ENCODE assay signal across 27 mouse cellular contexts in genomic region chr10:68121251-68121650, GRCm38 (mm10).
DNase-seq lines count a peak whose midpoint lies in the region; TF ChIP-seq lines count a peak whose summit lies in the region.
"Had no signal": no experiment of that assay in that cellular context is flagged by ENCODE, and none has a peak within 500 bp of the region (broad histone marks: within the 10 kb centered on the region; RNA-seq: fewer than 3 reads in every experiment).

No protein-coding gene starts in this region.

- peaks cover 70% of the 10 kb centered on the region for H3K36me3 ChIP-seq in heart, adult 2 months (ENCODE audit: control insufficient read depth, insufficient read depth, low read length)
- peaks cover 86% of the 10 kb centered on the region for H3K36me3 ChIP-seq in liver, adult 2 months (ENCODE audit: control insufficient read depth, insufficient read depth, low read length)
- H3K36me3 ChIP-seq in spleen, adult 2 months (ENCODE audit: control insufficient read depth, insufficient read depth, low read length): peaks cover 11% of the 10 kb centered on the region
- H3K36me3 ChIP-seq: forebrain, embryonic 12.5 days; G1E had no signal

- H3K9ac ChIP-seq in heart, adult 2 months (ENCODE audit: low read depth, low read length): no peak overlapping the region
- H3K9ac ChIP-seq in liver, adult 2 months (ENCODE audit: low read depth, low read length): 0 out of 2 replicates have a peak overlapping the region, but pooled peaks have one; percentile 0
- H3K9ac ChIP-seq: embryonic facial prominence, embryonic 13.5 days; embryonic facial prominence, embryonic 15.5 days; forebrain, embryonic 12.5 days had no signal

- H3K79me2 ChIP-seq in heart, adult 2 months (replicated peaks; ENCODE audit: control insufficient read depth, insufficient read depth, low read length): peaks cover 5% of the 10 kb centered on the region; the same call in 1 of the 2 replicates
- peaks cover 15% of the 10 kb centered on the region; the same call in 1 of the 2 replicates for H3K79me2 ChIP-seq in liver, adult 2 months (ENCODE audit: control insufficient read depth, insufficient read depth, low read length)

- no peak overlapping the region for H3K4me3 ChIP-seq in gastrocnemius, adult 2 months
- H3K4me3 ChIP-seq in heart, adult 2 months: no peak overlapping the region
- no peak overlapping the region for H3K4me3 ChIP-seq in liver, adult 2 months (ENCODE audit: insufficient read depth, low read depth, low read length)
- H3K4me3 ChIP-seq in spleen, adult 2 months (ENCODE audit: extremely low read depth, insufficient read depth, insufficient read length): no peak overlapping the region
- H3K4me3 ChIP-seq: embryonic facial prominence, embryonic 13.5 days; embryonic facial prominence, embryonic 15.5 days; erythroblast, embryonic 14.5 days; forebrain, embryonic 10.5 days; forebrain, embryonic 12.5 days had no signal

- 80% methylated on average over 2 of the region's 2 CpGs for WGBS in heart, adult 2 months
- WGBS in liver, adult 2 months: 48% methylated on average over 2 of the region's 2 CpGs
- 91% methylated on average over 2 of the region's 2 CpGs for WGBS in spleen, adult 2 months

- no peaks in the 10 kb centered on the region for H3K27me3 ChIP-seq in heart, adult 2 months (ENCODE audit: control insufficient read depth, insufficient read depth, low read length)
- H3K27me3 ChIP-seq in liver, adult 2 months (ENCODE audit: control insufficient read depth, insufficient read depth, low read length): no peaks in the 10 kb centered on the region
- no peaks in the 10 kb centered on the region for H3K27me3 ChIP-seq in spleen, adult 2 months (ENCODE audit: control insufficient read depth, insufficient read depth, low read length)
- H3K27me3 ChIP-seq: CH12.LX; embryonic facial prominence, embryonic 13.5 days; embryonic facial prominence, embryonic 15.5 days; forebrain, embryonic 12.5 days; Patski had no signal

- no peak for DNase-seq in gastrocnemius, adult 2 months
- no peak for DNase-seq in gastrocnemius, postnatal 36 days
- peak in 1 of 2 experiments; percentile 3 for DNase-seq in heart, adult 2 months
- no peak for DNase-seq in heart, postnatal 25 days (ENCODE audit: low spot score)
- no peak for DNase-seq in liver, adult 2 months (ENCODE audit: extremely low read depth, low read depth, low spot score)
- DNase-seq in liver: no peak
- DNase-seq in spleen, adult 2 months (ENCODE audit: low read depth in 1 of 2, low spot score in 2 of 2): no peak
- DNase-seq in spleen, postnatal 4 days (ENCODE audit: low spot score in 2 of 2): no peak
- DNase-seq: adrenal gland, adult 8-10 months; adrenal gland, postnatal 14 days; adrenal gland, postnatal 36 days; B cell, adult 2 months; cerebellum, adult 11 months; cerebellum, adult 18-20 months; cerebellum, adult 8-10 months; cerebellum, adult 9-11 months; cerebellum, postnatal 14 days; cerebellum, postnatal 36 days; embryo, embryonic 11 days had no signal

- peaks cover 23% of the 10 kb centered on the region for H3K4me1 ChIP-seq in heart, adult 2 months (ENCODE audit: control insufficient read depth, insufficient read depth, low read length)
- H3K4me1 ChIP-seq in liver, adult 2 months (ENCODE audit: control insufficient read depth, insufficient read depth, low read length): peaks cover 37% of the 10 kb centered on the region
- peaks cover 4% of the 10 kb centered on the region; the same call in 1 of the 2 replicates for H3K4me1 ChIP-seq in spleen, adult 2 months (ENCODE audit: control insufficient read depth, insufficient read depth, insufficient read length)
- H3K4me1 ChIP-seq: forebrain, embryonic 12.5 days had no signal

- no peak for TF ChIP-seq EP300 in heart, adult 2 months (IDR thresholded peaks at IDR 0.05; ENCODE audit: insufficient read depth, low read depth, low read length)

- no peak for TF ChIP-seq POLR2A in heart, adult 2 months (IDR thresholded peaks at IDR 0.05; ENCODE audit: insufficient read depth, low read depth, low read length)
- no peak for TF ChIP-seq POLR2A in liver, adult 2 months (IDR thresholded peaks at IDR 0.05; ENCODE audit: extremely low read depth, insufficient read depth, low read length)
- TF ChIP-seq POLR2A in spleen, adult 2 months (IDR thresholded peaks at IDR 0.05; ENCODE audit: low read depth, low read length): no peak

- H3K27ac ChIP-seq in gastrocnemius, adult 2 months: peak overlapping the region; percentile 72
- H3K27ac ChIP-seq in heart, adult 2 months: peak overlapping the region; percentile 74
- H3K27ac ChIP-seq in liver, adult 2 months (replicated peaks; ENCODE audit: insufficient read depth, low read depth, low read length): peak overlapping the region; percentile 42
- peak overlapping the region; percentile 16; the same call in 1 of the 2 replicates for H3K27ac ChIP-seq in spleen, adult 2 months (ENCODE audit: insufficient read depth, low read length)
- H3K27ac ChIP-seq: embryonic facial prominence, embryonic 13.5 days; embryonic facial prominence, embryonic 15.5 days; forebrain, embryonic 10.5 days; forebrain, embryonic 12.5 days had no signal

- no peak for TF ChIP-seq CTCF in gastrocnemius, adult 2 months (IDR thresholded peaks at IDR 0.05)
- no peak for TF ChIP-seq CTCF in heart, adult 2 months (IDR thresholded peaks at IDR 0.05)
- no peak for TF ChIP-seq CTCF in liver, adult 2 months (IDR thresholded peaks at IDR 0.05; ENCODE audit: low read depth, low read length)
- TF ChIP-seq CTCF in spleen, adult 2 months (IDR thresholded peaks at IDR 0.05; ENCODE audit: extremely low read depth, insufficient read depth, insufficient read length, insufficient replicate concordance): no peak

- intact Hi-C loops in gastrocnemius, adult 2 months (cut with DNase I): no loop called here
- intact Hi-C loops in gastrocnemius, postnatal 36 days (cut with DNase I): no loop called here
- intact Hi-C loops in heart, adult 2 months (cut with DNase I): loop anchor here (2.0 kb wide), 1 partner anchor 14 kb away; no protein-coding TSS in a partner anchor
- intact Hi-C loops in heart, postnatal 25 days (cut with DNase I): loop anchor here (2.0 kb wide), 1 partner anchor 16 kb away; no protein-coding TSS in a partner anchor

Comparison
In these comparisons a context has a peak if more than half of its experiments do, and no peak if none do; other contexts are left out.
1. H3K27ac ChIP-seq: peak in every context shown above with its lines; median percentile 74 in heart, adult 2 months; 72 in gastrocnemius, adult 2 months; 42 in liver, adult 2 months; 16 in spleen, adult 2 months.
2. intact Hi-C loops: an anchor here in heart, adult 2 months (2.0 kb wide) and heart, postnatal 25 days (2.0 kb wide); none called in gastrocnemius, adult 2 months and gastrocnemius, postnatal 36 days.